Mouse (Mus musculus): ENCODE results near the gene Adgrl2.

DNA sequence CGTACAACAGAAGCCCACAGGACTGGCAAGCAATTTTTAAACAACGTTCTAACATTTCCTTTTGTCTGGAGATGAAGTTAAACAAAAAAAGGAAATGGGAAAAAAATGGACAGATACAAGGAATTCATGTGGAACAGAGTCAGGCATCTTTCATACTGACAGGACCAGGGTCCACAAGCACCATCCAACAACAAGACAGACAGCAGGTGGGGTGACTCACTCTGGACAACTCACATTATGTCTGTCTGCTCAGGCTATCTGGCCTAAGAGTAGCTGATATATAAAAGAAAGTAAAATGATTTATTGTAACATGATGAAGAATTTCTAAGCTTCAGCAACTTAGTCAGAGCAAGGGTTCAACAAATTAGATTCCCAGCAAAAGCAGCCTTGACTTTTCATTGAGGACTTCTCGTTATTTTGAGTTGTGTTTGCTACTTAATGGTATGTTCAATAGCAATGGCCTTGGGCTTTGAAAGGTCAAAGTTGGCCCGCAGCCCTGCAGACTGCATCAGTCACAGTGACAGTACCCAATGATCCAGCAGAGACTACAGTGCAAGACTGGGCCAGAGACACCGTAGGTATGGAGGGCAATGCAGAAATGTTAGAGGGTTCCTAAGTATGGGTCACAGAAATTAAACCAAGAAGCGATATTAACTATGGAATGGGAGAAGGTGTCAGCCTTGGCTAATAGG is 171.8 kb downstream of the Adgrl2 start:
- TF ChIP-seq CTCF (IDR thresholded peaks at IDR 0.05; ENCODE audit: extremely low read depth, insufficient read depth, low read length): no peak
- no peak for TF ChIP-seq POLR2A (IDR thresholded peaks at IDR 0.05; ENCODE audit: extremely low read depth, insufficient read depth, low read length)

Data from cortical plate, adult 2 months (tissue).